ENCODE assay signal across 7 mouse cellular contexts in the genomic region with DNA sequence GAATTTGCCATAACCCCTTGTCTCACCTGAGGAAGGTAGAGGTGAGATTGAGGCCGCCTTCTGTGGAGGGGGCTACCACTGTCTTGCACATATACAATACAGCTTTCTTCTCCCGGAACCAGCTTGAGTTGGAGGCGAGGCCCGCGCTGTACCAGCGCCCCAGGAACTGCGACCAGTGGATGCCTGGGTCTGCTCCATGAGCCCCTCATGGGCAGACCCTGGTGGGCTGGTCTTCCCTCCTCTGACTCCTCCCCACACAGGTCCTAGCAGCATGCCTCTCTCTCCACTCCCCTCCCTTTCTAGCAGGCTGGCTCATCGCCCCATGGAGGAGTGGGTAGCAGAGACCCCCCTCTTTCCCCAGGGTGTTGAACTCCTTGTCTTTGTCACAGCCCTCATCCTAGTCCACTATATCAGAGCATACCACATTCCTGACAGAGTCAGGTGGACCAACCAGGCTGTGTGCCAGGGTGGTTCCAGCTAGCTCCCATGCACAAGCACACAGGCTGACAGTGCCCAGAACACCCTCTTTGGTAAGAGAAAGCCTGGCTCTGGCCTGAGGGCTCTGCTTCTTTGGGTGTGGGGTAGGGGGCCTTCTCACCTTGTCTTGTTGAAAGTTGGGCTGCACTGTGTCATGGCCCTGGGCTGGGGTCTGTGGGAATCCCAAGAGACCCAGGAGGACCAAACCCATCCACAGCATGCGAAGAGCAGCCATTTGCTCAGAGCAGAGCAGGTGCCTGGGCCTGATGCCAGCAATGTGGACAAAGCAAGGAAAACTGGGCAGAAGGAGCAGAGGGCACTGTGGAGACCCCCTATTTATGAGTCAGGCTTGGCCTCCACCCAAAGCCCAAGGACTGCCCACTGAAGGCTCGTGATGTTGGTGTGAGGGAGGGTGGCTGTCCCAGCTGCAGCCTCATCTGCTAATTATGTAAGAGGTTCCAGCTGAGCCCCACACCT. TPM values are rescaled to one million over a fixed set of nuclear protein-coding genes. Genes with fewer than 3 reads are reported as not detected.
DNase-seq lines count a peak whose midpoint lies in the region; ATAC-seq and TF ChIP-seq lines count a peak whose summit lies in the region.

No protein-coding gene starts in this region.

- H3K27ac ChIP-seq in lung, postnatal 0 days (ENCODE audit: low read length) = no peak overlapping the region
- H3K27ac ChIP-seq in hindbrain, embryonic 16.5 days (ENCODE audit: low read depth, low read length) = peak overlapping the region; percentile 65

- peak; percentile 67 for ATAC-seq in lung, postnatal 0 days
- peak; percentile 74 for ATAC-seq in hindbrain, embryonic 16.5 days

- H3K4me1 ChIP-seq in lung, postnatal 0 days (ENCODE audit: insufficient read depth, low read depth, low read length) = no peaks in the 10 kb centered on the region
- H3K4me1 ChIP-seq in lung, adult 2 months (ENCODE audit: control insufficient read depth, insufficient read depth, low read length) = no peaks in the 10 kb centered on the region
- peaks cover 10% of the 10 kb centered on the region for H3K4me1 ChIP-seq in hindbrain, embryonic 16.5 days (ENCODE audit: control insufficient read depth, insufficient read depth, low read depth, low read length)

- H3K27me3 ChIP-seq in lung, postnatal 0 days (replicated peaks; ENCODE audit: insufficient read depth, low read length) = no peaks in the 10 kb centered on the region
- H3K27me3 ChIP-seq in hindbrain, embryonic 16.5 days (replicated peaks; ENCODE audit: control insufficient read depth, insufficient read depth, low read length) = no peaks in the 10 kb centered on the region

- TF ChIP-seq POLR2A in lung, adult 2 months (IDR thresholded peaks at IDR 0.05; ENCODE audit: borderline replicate concordance, extremely low read depth, low read depth, low read length) = no peak

- no peak overlapping the region for H3K9ac ChIP-seq in lung, postnatal 0 days (replicated peaks; ENCODE audit: low read depth)
- H3K9ac ChIP-seq in hindbrain, embryonic 16.5 days (ENCODE audit: low read depth, low read length) = peak overlapping the region; percentile 33; the same call in 1 of the 2 replicates

- H3K9me3 ChIP-seq in lung, postnatal 0 days (ENCODE audit: low read length) = no peaks in the 10 kb centered on the region
- no peaks in the 10 kb centered on the region for H3K9me3 ChIP-seq in hindbrain, embryonic 16.5 days (ENCODE audit: control insufficient read depth, low read length)

- no peaks in the 10 kb centered on the region for H3K36me3 ChIP-seq in lung, postnatal 0 days (ENCODE audit: insufficient read depth, low read length)
- no peaks in the 10 kb centered on the region for H3K36me3 ChIP-seq in hindbrain, embryonic 16.5 days (ENCODE audit: control insufficient read depth, insufficient read depth, low read length)

- TF ChIP-seq CTCF in lung, postnatal 0 days (IDR thresholded peaks at IDR 0.05) = no peak
- TF ChIP-seq CTCF in lung, adult 2 months (IDR thresholded peaks at IDR 0.05; ENCODE audit: insufficient read depth, low read length) = no peak

- 63% methylated on average over 10 of the region's 10 CpGs for WGBS in lung, postnatal 0 days
- 70% methylated on average over 10 of the region's 10 CpGs for WGBS in lung, adult 2 months
- 66% methylated on average over 10 of the region's 10 CpGs for WGBS in hindbrain, embryonic 16.5 days

- H3K4me3 ChIP-seq in lung, postnatal 0 days (ENCODE audit: low read depth, low read length) = no peak overlapping the region
- H3K4me3 ChIP-seq in lung, adult 2 months (replicated peaks; ENCODE audit: extremely low read depth, low read depth, low read length) = no peak overlapping the region
- no peak overlapping the region for H3K4me3 ChIP-seq in hindbrain, embryonic 16.5 days (ENCODE audit: low read length)

- DNase-seq in lung, postnatal 0 days (ENCODE audit: low spot score) = peak; percentile 27
- DNase-seq in lung, adult 2 months = no peak
- DNase-seq in cerebellum, postnatal 36 days = peak; percentile 64 to 68
- DNase-seq in lung, postnatal 4 days = peak; percentile 28 to 56
- DNase-seq in thymus, postnatal 14 days = no peak
- no peak for DNase-seq in urinary bladder, postnatal 4 days (ENCODE audit: low spot score in 2 of 2)

- no peak overlapping the region for H3K4me2 ChIP-seq in lung, postnatal 0 days (replicated peaks; ENCODE audit: low read depth, low read length)
- H3K4me2 ChIP-seq in hindbrain, embryonic 16.5 days (ENCODE audit: low read length) = no peak overlapping the region

- no peak for TF ChIP-seq EP300 in lung, postnatal 0 days (IDR thresholded peaks at IDR 0.05)

RNA-seq across cellular contexts. Expression of a gene that starts 0.6 kb away (rescaled TPM):
- polyA plus RNA-seq in lung, postnatal 0 days (2015; fragmentation: Nextera tagmentation; extraction: Ambion mirVana) = 5.8 and 6.1 TPM in 2 replicates
- 0.62 and 0.80 TPM in 2 replicates for polyA plus RNA-seq in lung, adult 2 months (2012; rRNA removed)
- 904 and 1,173 TPM in 2 replicates for polyA plus RNA-seq in hindbrain, embryonic 16.5 days (2015; fragmentation: Nextera tagmentation; extraction: Ambion mirVana)

RNA-seq across cellular contexts. Expression of a gene that starts 8.3 kb away (rescaled TPM):
- 67.4 and 68.9 TPM in 2 replicates for polyA plus RNA-seq in lung, postnatal 0 days (2015; fragmentation: Nextera tagmentation; extraction: Ambion mirVana)
- 74.6 and 76.0 TPM in 2 replicates for polyA plus RNA-seq in lung, adult 2 months (2012; rRNA removed)
- polyA plus RNA-seq in hindbrain, embryonic 16.5 days (2015; fragmentation: Nextera tagmentation; extraction: Ambion mirVana) = 117 and 134 TPM in 2 replicates

RNA-seq across cellular contexts. Expression of a gene that starts 12.6 kb away (rescaled TPM):
- polyA plus RNA-seq in lung, postnatal 0 days (2015; fragmentation: Nextera tagmentation; extraction: Ambion mirVana) = 633 and 715 TPM in 2 replicates
- 1,602 and 1,847 TPM in 2 replicates for polyA plus RNA-seq in lung, adult 2 months (2012; rRNA removed)
- 3.4 and 4.1 TPM in 2 replicates for polyA plus RNA-seq in hindbrain, embryonic 16.5 days (2015; fragmentation: Nextera tagmentation; extraction: Ambion mirVana)

RNA-seq across cellular contexts. Expression of a gene that starts 24.5 kb away (rescaled TPM):
- not detected in 2 replicates for polyA plus RNA-seq in lung, postnatal 0 days (2015; fragmentation: Nextera tagmentation; extraction: Ambion mirVana)
- polyA plus RNA-seq in lung, adult 2 months (2012; rRNA removed) = not detected in 2 replicates
- not detected in 2 replicates for polyA plus RNA-seq in hindbrain, embryonic 16.5 days (2015; fragmentation: Nextera tagmentation; extraction: Ambion mirVana)

RNA-seq across cellular contexts. Expression of a gene that starts 31.3 kb away (rescaled TPM):
- polyA plus RNA-seq in lung, postnatal 0 days (2015; fragmentation: Nextera tagmentation; extraction: Ambion mirVana) = 39.7 and 43.4 TPM in 2 replicates
- 23.1 and 37.4 TPM in 2 replicates for polyA plus RNA-seq in lung, adult 2 months (2012; rRNA removed)
- 136 and 153 TPM in 2 replicates for polyA plus RNA-seq in hindbrain, embryonic 16.5 days (2015; fragmentation: Nextera tagmentation; extraction: Ambion mirVana)

Comparison
In these comparisons a context has a peak if more than half of its experiments do, and no peak if none do; other contexts are left out.
1. DNase-seq: peak in lung, postnatal 0 days (single experiment), cerebellum, postnatal 36 days (2 of 2) and lung, postnatal 4 days (2 of 2); none in lung, adult 2 months (single experiment), thymus, postnatal 14 days (single experiment) and urinary bladder, postnatal 4 days (0 of 2).
2. RNA of a gene that starts 0.6 kb away (polyA plus RNA-seq): 904 to 1,173 TPM in hindbrain, embryonic 16.5 days; 5.8 to 6.1 TPM in lung, postnatal 0 days and 0.62 to 0.80 TPM in lung, adult 2 months; every median in the first group is over 100 times any median in the second.
3. RNA of a gene that starts 12.6 kb away (polyA plus RNA-seq): 1,602 to 1,847 TPM in lung, adult 2 months and 633 to 715 TPM in lung, postnatal 0 days; 3.4 to 4.1 TPM in hindbrain, embryonic 16.5 days; every median in the first group is over 100 times any median in the second.